Mouse (Mus musculus) C2C12 (cell line): ENCODE data around the gene Slc24a3.

ENCODE experiments used
- CEBPB ChIP-seq: IDR thresholded peaks from one replicate; pipeline ENCODE4 v1.6.1; 2011; ENCODE audit warnings: low read depth, mild to moderate bottlenecking, control low read depth, moderate library complexity
- CTCF ChIP-seq: IDR thresholded peaks from one replicate; pipeline ENCODE4 v1.5.1; 2011; ENCODE audit not compliant: control insufficient read depth, insufficient read depth, insufficient read length
- FOSL1 ChIP-seq: IDR thresholded peaks from one replicate; pipeline ENCODE4 v1.8.0; 2011; ENCODE audit warnings: mild to moderate bottlenecking, low read length; ENCODE audit not compliant: poor library complexity, insufficient read depth, severe bottlenecking
- MAX ChIP-seq: IDR thresholded peaks from one replicate; pipeline ENCODE4 v1.6.1; 2011; ENCODE audit warnings: mild to moderate bottlenecking, control low read depth
- MYOD1 ChIP-seq: IDR thresholded peaks from one replicate; pipeline ENCODE4 v1.6.1; 2011; ENCODE audit warnings: low read depth; ENCODE audit not compliant: control insufficient read depth, insufficient read length
- MYOG ChIP-seq: IDR thresholded peaks from one replicate; pipeline ENCODE4 v1.6.1; 2011; ENCODE audit not compliant: control insufficient read depth, insufficient read length; ENCODE audit errors: extremely low read depth
- USF1 ChIP-seq: IDR thresholded peaks from one replicate; pipeline ENCODE4 v1.6.1; 2011; ENCODE audit warnings: low read depth, mild to moderate bottlenecking, control low read depth, moderate library complexity

- TF ChIP-seq CTCF (no peak), MYOG (no peak), FOSL1 (no peak), MAX (no peak), USF1 (no peak), MYOD1 (no peak), CEBPB (no peak)
Observed at GRCm38 (mm10) chr2:145675142-145675755, 507.7 kb downstream of the Slc24a3 start, which contains the start of gene Rin2.
